Comparison of ENCODE assay signal across 10 mouse cellular contexts in the genomic region with DNA sequence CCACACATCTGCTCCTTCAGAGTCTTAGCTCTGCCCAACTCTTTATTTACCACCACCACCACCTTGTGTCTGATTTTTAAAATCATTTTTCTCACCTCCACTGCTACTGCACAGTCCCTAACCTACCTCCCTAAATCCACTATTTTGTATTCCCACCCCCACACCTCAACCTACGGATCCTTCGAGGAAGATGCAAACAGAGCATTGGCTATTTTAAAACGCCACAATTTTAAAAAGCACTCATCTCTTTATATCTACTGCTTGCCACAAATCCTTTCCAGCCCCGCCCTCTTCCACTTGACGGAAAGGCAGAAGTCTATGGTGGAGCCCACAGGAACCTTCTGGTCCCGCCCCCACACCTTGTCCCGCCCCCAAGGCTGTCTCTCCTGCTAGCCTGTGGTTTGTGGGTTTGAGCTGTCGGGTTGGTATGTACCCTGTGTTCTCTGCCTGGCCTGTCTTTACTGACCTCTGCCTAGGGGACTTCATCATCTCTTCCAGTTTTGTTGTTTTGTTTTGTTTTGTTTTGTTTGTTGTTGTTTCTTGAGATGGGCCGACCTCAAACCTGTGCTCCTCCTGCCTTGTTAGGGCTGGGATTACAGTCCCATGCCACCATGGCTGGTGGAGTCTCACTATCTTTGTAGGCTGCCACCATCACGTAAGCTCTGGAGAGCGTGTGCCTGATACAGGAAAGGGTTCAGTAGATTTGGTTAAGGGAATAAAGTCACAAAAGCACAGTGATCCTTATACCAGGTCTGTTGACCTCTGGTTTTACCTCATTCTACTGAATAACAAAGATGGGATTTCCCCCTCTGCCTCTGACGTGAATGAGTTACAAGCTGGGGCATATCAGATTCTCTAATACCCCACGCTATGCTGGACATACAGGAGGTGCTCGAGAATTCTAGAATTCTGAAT. TPM values are rescaled to one million over a fixed set of nuclear protein-coding genes. Genes with fewer than 3 reads are reported as not detected.
DNase-seq lines count a peak whose midpoint lies in the region; ATAC-seq lines count a peak whose summit lies in the region.
"Had no signal": no experiment of that assay in that cellular context is flagged by ENCODE, and none has a peak within 500 bp of the region (broad histone marks: within the 10 kb centered on the region; RNA-seq: fewer than 3 reads in every experiment).

No protein-coding gene starts in this region.

- H3K4me3 ChIP-seq in kidney, embryonic 15.5 days (replicated peaks), result no peak overlapping the region
- H3K4me3 ChIP-seq: stomach, embryonic 15.5 days had no signal

- no peak overlapping the region for H3K4me2 ChIP-seq in kidney, embryonic 15.5 days
- H3K4me2 ChIP-seq: stomach, embryonic 15.5 days had no signal

- no peak overlapping the region for H3K9ac ChIP-seq in kidney, embryonic 15.5 days
- H3K9ac ChIP-seq: stomach, embryonic 15.5 days had no signal

- H3K27ac ChIP-seq in kidney, embryonic 15.5 days, result no peak overlapping the region
- H3K27ac ChIP-seq: stomach, embryonic 15.5 days had no signal

- H3K4me1 ChIP-seq in kidney, embryonic 15.5 days, result peaks cover 9% of the 10 kb centered on the region; the same call in 1 of the 2 replicates
- H3K4me1 ChIP-seq: stomach, embryonic 15.5 days had no signal

- peak; percentile 53; the same call in 1 of the 2 replicates for ATAC-seq in kidney, embryonic 15.5 days (replicated peaks; ENCODE audit: low FRiP score)
- ATAC-seq in activated CD4-positive, CD25-positive, alpha-beta regulatory T cell, adult 4 months, result peak; percentile 63

- H3K9me3 ChIP-seq in kidney, embryonic 15.5 days (replicated peaks), result no peaks in the 10 kb centered on the region
- H3K9me3 ChIP-seq: stomach, embryonic 15.5 days had no signal

- DNase-seq in kidney, adult 11 months, result no peak
- peak; percentile 19 for DNase-seq in lung, postnatal 10 days
- peak; percentile 44 to 62 for DNase-seq in thymus, adult 18-20 months
- DNase-seq in MN1 (ENCODE audit: low spot score), result no peak
- no peak for DNase-seq in urinary bladder, adult 18-20 months (ENCODE audit: low spot score in 2 of 2)
- no peak for DNase-seq in kidney, postnatal 10 days
- DNase-seq: heart, postnatal 36 days had no signal

- H3K36me3 ChIP-seq in kidney, embryonic 15.5 days, result no peaks in the 10 kb centered on the region
- H3K36me3 ChIP-seq: stomach, embryonic 15.5 days had no signal

- 76% methylated on average over 14 of the region's 14 CpGs for WGBS in kidney, embryonic 15.5 days

- H3K27me3 ChIP-seq in kidney, embryonic 15.5 days, result no peaks in the 10 kb centered on the region
- H3K27me3 ChIP-seq: stomach, embryonic 15.5 days had no signal

RNA-seq across cellular contexts. Expression of gene Tigit, which starts 35.0 kb away (rescaled TPM):
- polyA plus RNA-seq in kidney, embryonic 15.5 days (2015; fragmentation: Nextera tagmentation; extraction: Ambion mirVana), result not detected in 2 replicates
- polyA plus RNA-seq in activated CD4-positive, CD25-positive, alpha-beta regulatory T cell, adult 4 months (2017; shearing (Covaris generic)), result 100 to 1,000 TPM; 390 to 542 TPM
- polyA plus RNA-seq: stomach, embryonic 15.5 days had no signal

RNA-seq across cellular contexts. Expression of gene Drd3, which starts 54.8 kb away (rescaled TPM):
- not detected in 2 replicates for polyA plus RNA-seq in kidney, embryonic 15.5 days (2015; fragmentation: Nextera tagmentation; extraction: Ambion mirVana)
- not detected for polyA plus RNA-seq in activated CD4-positive, CD25-positive, alpha-beta regulatory T cell, adult 4 months (2017; shearing (Covaris generic))

Comparison
In these comparisons a context has a peak if more than half of its experiments do, and no peak if none do; other contexts are left out.
1. DNase-seq: peak in lung, postnatal 10 days (single experiment) and thymus, adult 18-20 months (2 of 2); none in kidney, adult 11 months (single experiment), MN1 (single experiment), urinary bladder, adult 18-20 months (0 of 2) and kidney, postnatal 10 days (single experiment).
2. RNA of gene Tigit, which starts 35.0 kb away (polyA plus RNA-seq): 390 to 542 TPM in activated CD4-positive, CD25-positive, alpha-beta regulatory T cell, adult 4 months; not detected in kidney, embryonic 15.5 days; every median in the first group is over 100 times any median in the second.